Mouse (Mus musculus) cerebellum, adult 18-20 months (tissue): ENCODE data around the gene Anxa1.

Experiments
- DNase-seq, 2 experiments: peaks; one replicate each; pipeline ENCODE4 v3.0.0; 2021

Gene Anxa1

GRCm38 (mm10) chr19:20370175-20370574 lies 20.6 kb downstream of the Anxa1 start:
- DNase-seq: no peak

GRCm38 (mm10) chr19:20366571-20366970 lies 24.2 kb downstream of the Anxa1 start:
- DNase-seq: no peak

- no peak for DNase-seq
Observed at GRCm38 (mm10) chr19:20366010-20366409, 24.7 kb downstream of the Anxa1 start.

- DNase-seq: no peak
Observed at GRCm38 (mm10) chr19:20365364-20365763, 25.4 kb downstream of the Anxa1 start.

GRCm38 (mm10) chr19:20364931-20365330 lies 25.8 kb downstream of the Anxa1 start:
- DNase-seq: no peak

- DNase-seq: no peak
Observed at GRCm38 (mm10) chr19:20363221-20363620, 27.5 kb downstream of the Anxa1 start.

- DNase-seq: no peak
Observed at GRCm38 (mm10) chr19:20361917-20362577, 28.7 kb downstream of the Anxa1 start.

GRCm38 (mm10) chr19:20358679-20359078 lies 32.1 kb downstream of the Anxa1 start:
- no peak for DNase-seq

GRCm38 (mm10) chr19:20345317-20345917 lies 45.3 kb downstream of the Anxa1 start:
- peak; percentile 65 to 71 for DNase-seq

GRCm38 (mm10) chr19:20344511-20345316 lies 46.0 kb downstream of the Anxa1 start:
- DNase-seq: peak; percentile 32 to 54

GRCm38 (mm10) chr19:20344052-20344451 lies 46.7 kb downstream of the Anxa1 start:
- no peak for DNase-seq
